Mouse (Mus musculus): ENCODE measurements at regions not wholly inside any gene's neighbourhood (a gene's known extent, or its start where the extent isn't known, plus 50 kb on each side); places are given as distances from the start of the nearest gene placed in this dataset.

DNA sequence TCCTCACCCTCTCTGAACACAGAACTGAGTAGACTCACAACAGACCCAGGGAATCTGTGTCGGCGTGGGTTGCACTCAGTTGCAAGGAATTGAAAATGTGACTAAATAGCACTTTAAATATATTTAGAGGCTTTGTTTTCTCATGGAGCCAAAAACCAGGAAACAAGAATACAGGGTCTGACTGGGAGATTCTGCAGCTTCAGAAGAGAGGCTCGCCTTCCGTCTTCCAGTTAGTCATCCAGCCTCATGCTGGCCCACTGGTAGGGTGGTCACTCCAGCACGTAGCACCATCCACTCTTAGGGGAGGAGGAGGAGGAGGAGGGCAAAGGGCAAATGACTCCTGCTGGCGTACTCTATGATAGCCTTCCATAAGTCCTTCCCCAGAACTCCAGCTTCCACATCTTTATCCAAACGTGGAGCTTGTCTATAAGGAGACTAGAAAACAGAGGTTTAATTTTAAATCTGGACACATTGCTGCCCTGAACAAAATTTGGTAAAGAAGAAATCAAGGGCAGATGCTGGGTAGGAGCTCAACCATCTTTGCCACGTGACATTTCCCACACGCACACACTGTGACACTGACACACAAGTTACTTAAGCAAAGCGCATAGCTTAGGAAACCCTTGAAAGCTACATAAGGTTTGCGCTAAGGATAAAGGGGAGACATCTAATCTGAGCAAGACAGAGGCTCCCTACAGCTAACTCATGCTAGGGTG lies 60.8 kb downstream of the Mis18a start:
- no peak for DNase-seq

DNA sequence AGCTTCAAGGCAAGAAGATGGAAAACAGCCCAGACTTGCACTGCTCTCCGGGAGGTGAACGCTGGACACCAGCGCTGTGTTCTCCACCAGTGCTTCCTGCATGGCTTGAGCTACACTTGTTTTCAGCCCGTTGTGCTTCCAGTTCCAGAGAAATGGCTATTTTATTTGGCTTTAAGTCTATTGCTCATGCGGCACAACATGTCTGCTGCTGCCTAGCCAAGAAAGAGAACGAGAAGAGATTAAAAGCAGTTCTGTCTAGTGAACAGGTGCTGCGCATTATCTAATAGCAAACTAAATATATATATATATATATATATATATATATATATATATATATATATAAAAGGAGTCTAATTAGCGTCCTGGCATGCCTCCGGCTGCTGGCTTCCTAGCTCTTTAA lies 63.1 kb downstream of the Mis18a start:
- no peak for DNase-seq

DNA sequence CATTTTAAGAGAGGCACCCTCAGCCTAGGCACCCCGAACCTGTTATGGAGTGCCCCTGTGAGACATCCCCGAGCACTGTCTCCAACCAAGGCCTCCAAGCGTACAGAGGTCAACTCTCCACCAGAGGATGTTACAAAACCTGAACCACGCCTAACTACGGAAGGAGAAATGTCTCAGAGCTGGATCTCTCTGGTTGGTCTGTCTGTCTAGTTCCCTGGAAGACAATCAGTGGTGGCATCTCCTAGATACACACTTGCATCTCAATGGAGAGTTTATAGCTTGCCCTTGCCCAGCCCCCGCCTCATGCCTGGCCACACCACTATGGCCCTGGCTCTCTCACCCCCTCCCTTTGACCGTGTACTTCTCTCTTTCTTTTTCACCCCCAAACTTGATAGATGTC lies 69.2 kb downstream of the Mis18a start:
- DNase-seq: no peak

DNA sequence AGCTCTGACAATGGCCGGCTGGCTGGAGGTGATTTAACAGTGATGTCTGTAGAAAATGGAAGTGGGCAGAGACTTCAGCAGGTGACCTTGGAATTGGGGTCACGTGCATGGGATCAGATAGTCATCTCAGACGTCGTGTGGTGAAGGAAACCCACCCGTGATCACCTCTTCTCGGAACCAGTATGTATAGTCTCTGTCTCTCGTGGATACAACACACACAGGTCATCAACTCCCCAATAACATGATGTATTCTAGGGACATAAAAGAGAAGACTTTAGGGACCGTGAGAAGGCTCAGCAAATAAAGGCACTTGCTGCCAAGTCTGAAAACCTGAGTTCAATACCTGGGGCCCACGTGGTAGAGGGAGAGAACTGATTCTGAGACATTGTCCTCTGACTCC lies 70.2 kb downstream of the Mis18a start:
- DNase-seq: no peak

DNA sequence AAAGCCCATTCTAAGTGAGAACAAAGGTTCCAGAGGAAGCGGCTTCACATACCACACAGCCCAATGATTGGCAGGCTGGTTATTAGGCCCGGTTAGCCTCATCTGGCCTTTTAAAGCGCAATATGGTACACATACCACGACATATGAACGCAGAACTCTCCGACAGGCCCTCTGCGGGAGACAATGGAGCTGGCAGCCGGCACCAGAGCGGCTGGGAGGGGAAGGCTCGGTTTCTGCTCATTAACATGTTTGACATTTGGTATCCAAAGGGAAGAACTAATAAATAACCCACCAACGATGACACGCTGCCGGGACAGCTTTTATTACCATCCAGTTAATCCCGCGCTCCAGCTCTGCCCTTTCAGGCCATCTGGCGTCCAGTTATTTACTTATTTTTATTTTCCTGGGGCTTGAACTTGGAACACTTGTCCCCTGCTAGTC lies 70.6 kb downstream of the Mis18a start:
- no peak for DNase-seq

DNA sequence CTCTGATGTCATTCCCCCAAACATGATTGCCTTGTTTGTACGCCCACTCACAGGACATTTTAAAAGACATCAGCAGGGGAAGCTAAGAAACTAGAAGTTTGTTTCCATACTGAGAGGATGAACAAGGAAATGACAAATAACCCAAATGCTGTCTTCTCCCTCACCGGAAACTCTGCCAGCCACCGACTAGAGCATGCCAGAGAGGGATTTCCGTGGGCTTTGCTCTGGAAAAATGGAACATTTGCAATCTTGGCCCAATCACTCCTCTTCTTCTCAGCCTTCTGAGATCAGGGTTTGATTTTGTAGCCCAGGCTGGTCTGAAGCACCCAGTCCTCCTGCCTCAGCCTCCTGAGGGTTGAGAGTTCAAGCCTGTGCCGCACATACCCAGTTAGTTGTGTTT lies 72.4 kb downstream of the Mis18a start:
- no peak for DNase-seq

DNA sequence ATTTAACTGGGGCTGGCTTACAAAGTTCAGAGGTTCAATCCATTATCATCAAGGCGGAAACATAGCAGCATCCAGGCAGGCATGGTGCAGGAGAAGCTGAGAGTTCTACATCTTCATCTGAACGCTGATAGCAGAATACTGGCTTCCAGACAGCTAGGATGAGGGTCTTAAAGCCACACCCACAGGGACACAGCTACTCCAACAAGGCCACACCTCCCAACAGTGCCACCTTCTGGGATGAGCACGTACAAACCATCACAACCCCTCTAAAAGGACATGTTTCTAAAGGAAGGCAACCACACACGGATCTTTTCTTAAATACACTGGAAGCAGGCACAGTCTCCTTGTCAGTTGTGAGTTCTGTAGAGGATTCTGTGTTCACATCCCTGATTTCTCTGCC lies 74.4 kb downstream of the Mis18a start:
- no peak for DNase-seq

DNA sequence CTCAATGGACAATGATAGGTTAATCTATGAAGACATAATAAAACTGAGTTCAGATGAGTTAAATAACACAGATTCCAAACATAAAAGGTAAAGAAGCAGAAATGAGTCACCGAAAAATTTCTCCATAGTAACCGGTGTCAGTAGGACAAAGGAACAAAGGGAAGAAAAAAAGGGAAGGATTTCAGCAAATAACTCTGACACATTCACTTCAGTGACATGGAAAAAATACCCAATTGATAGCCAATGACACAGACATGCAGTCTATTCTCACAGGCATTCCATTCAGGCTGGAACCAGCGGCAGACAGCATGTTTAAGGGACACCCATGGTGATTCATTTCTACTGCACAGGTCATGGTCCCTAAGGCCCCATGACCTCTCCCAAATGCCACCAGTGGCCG lies 79.0 kb downstream of the Mis18a start:
- DNase-seq: no peak

DNA sequence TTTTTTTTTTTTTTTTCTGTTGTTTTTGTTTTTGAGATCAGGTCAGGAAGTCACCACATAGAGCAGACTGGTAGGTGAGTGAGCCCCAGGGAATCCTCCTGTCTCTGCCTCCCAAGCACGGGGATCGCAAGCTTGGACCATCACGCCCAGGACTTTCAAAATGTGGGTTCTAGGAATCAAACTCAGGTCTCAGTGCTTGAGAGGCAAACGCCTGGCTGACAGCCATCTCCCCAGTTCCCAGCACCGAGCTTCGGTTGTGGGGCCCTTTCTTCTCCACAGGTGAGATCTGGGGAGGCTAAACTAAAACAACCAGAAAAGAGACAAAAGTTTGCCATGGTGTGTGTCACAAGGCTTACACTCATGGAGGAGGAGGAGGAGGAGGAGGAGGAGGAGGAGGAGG lies 84.5 kb downstream of the Mis18a start:
- DNase-seq: no peak

DNA sequence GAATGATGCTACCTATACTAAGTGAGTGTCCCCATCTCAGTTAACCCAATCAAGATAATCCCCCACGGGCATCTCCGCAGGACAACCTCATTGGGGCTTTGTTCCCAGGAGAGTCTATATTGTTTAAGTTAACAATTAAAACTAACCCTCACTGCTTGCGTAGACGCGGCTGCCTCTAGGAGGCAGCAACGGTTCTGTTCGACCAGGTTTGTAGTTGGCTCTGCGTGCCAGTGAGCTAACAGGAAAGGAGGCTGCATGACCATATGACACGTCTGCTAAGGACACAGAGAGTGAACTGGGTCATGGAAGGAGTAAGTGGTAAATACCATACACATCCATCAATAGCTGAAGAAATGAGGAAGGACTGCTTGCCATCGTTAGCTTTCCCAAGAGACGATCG lies 92.0 kb downstream of the Mis18a start:
- DNase-seq: no peak

DNA sequence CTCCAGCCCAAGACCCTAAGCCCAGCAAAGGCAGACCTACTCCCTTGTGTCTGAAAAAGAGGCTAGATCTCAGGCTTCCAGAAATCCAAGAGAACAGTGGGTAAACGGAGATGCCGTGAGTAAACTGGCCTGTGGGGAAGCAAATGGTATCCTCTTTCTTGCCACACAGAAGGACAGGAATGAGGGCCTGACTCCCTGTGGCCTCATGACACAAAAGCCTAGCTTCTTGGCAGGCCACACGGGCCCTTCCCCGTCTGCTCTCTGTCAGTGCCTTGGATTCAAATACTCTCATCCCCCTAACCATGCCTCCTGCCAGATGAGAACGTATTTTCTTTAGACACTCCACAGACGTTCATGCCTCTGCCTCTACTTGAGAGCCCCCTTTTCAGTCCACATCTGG lies 97.2 kb downstream of the Mis18a start:
- no peak for DNase-seq

DNA sequence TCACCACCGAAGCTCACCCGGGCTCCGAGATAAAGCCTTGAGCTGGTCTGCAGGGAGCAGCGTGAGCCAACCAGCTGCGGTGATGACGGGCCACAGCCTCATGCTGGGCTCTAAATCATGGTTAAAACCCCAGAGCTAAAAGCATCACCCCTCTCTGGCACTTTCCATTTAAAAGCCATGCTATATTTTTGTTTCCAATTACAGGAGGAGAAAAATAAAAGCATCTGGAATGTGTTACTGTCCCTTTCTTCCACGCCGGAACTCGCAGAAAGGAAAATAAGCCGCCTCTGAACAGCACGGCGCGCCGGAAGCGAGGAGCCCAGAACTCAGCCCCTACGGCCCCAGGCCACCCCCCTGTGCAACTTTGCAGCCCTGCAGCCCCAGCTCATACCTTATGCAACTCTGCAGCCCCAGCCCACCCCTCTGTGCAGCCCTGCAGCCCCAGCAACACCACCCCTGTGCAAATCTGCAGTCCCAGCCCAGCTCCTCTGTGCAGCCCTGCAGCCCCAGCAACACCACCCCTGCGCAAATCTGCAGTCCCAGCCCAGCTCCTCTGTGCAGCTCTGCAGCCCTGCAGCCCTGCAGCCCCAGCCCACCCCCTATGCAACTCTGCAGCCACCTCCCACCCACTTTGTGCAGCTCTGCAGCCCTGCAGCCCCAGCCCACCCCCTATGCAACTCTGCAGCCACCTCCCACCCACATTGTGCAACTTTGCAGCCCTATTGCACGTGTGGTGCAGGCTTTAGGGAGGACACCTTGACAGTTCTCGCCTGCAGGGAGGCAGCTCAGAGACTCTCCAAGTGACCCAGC lies 97.9 kb downstream of the Mis18a start:
- no peak for DNase-seq

DNA sequence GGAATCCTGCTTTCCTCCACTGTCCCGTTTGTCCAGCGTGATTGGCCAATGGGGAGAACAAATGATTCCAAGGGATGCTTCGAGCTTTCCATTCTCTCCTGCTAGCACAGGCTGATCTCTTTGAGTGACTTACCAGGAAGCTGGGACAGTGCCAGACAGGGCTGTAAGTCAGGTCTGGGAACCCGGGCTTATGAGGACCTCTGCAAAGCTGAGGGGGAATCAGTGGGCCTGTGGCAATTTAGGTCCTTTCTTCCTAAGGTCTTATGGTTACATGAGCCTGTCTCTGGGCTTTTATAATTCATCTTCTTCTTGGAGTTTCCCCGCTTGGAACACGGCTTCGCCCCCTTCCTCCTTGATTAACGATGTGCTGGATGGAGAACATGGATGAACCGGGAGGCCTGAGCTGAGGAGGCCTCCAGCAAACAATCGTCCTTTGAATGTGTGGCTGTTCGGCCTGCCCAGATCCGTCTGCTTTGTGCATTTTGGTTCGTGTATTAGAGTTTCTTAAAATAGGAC lies 98.5 kb downstream of the Mis18a start:
- no peak for DNase-seq

DNA sequence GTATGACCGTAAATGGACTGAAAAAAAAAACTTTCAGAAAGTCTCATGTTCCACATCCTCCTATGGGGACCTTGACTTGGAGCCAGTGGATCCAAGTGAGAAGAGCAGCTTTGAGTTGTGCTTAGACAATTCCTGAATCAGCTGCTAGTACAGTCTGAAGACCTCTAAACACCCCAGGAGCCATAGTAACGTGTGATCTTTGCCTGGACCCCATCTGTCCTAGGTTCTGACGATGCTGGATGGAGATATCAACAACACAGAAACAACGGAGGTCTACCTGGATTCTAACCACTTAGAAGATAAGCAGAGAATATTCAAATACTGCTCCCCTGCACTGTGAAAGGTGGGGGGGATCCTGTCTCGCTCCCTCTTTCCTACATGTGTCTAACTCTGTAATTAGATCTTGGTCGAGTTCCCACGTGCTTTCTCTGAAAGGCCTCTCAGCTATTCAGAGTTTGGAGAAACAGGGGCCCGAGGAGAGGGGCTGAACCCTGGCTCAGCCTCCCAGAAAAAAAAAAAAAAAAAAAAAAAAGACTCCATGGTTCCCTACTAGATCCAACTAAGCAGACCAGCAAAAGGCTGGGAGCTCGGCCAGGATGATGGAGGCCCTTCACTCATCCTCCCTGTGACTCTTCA lies 101.1 kb downstream of the Mis18a start:
- DNase-seq: no peak

DNA sequence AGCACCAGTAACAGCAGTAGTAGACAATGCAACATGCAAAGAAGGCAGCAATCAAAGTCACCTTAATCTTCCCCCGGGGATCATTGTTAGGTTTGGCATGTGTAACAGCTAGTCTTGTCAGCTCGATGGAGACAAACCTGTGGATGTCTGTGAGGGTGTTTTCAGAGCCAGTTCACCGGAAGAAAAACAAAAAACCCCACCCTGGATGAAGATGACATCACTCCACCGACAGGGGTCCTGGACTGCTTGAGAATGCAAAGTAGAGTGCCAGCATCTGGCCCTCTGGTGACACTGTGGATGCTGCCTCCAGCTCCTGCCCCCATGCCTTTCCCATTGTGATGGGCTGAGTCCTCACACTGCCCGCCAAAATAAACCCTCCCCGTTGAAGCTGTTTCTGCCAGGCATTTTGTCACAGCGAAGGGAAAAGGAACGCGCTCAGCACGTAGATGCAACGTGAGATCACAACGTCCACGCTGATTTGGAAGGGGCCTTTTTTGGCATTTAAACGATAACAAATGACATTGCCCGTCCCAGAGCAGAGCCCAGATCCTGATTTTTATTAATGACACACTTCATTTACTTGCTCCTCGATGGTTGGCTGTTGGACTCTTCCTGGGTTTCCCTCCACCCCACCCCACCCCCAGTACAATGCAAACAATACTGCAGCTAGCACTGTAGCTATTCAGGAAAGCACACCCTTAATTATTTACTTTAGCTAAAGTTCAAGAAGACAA lies 101.7 kb downstream of the Mis18a start:
- DNase-seq: no peak

DNA sequence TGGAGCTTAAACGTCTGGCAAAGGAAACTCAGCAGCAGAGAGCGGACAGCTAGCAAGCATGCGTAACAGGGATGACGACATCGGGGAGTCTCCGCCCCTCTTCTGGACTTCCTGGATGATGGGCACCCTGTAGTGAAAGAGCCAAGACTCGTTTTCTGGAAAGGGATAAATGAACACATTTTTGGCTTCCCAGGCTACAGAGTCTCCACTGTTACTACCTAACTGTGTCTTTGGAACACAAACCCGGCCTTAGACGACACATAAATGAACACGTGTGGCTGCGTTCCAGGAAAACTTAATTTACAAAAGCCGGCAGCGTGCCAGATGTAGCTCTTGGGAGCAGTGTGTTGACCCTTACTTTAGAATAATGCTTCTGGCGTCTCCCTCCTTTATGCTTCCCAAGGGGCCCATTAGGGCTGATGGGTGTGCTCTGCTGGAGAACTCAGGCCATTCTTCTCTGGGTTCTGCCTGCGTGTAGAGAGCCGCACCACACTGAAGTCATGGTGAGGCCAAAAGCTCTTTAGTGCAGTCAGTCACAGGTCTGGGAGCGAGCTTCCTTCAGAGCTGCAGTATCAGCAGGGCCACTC lies 103.1 kb downstream of the Mis18a start:
- DNase-seq: peak in 1 of 2 experiments; percentile 2

DNA sequence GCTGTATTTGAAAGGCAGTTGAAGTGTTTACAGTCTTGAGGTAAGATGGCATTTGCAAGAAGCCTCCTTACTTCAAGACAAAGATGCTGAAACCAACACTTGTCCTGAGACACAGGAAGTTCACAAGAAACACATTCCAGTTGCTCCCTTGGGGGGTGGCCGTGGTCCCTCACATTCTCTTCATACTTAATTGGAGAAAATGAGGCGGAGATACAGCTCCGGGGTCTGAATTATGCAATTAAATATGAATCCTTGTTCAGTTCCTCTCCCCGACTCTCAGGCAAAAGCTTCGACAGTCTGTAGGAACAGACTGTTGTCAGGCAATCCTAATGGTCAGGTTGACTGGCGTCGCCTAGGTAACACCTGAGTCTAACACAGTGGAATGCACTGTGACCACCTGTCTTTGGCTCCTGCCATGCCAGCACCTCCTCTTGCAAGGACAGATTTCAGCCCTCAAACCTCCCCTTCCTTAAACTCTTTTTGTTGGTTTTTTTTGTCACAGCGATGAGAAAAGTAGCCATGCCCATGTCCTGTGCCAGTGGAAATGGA lies 104.5 kb downstream of the Mis18a start:
- no peak for DNase-seq

DNA sequence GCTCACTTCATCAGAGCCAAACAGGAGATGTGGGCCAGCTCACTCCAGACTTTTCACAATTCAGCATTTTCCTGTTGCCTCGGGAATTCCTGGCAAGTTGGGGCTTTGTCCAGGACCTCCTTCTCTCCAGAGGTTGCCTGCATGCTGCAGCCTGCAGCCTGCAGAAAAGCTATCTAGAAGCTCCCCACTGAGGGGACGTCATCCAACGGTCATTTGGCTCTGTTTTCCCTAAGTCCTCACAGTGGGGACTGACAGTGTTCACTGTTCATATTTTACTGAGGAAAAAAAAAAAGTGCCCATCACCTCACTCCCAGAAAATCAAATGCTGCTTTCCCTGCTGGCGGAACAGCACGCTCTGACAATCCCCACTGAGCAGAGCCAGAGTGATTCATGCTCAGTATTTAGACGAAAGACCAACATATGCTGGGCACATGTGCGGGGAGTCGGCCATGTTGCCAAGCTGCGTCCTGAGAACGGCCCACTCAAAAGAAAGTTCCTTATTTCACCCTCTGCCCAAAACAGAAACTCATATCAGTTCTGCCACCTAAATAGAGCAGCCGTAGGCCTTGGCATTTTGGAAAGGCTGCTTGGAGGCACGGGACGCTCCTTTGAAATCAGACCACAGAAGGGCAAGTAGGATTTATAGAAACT lies 105.3 kb downstream of the Mis18a start:
- DNase-seq: no peak

DNA sequence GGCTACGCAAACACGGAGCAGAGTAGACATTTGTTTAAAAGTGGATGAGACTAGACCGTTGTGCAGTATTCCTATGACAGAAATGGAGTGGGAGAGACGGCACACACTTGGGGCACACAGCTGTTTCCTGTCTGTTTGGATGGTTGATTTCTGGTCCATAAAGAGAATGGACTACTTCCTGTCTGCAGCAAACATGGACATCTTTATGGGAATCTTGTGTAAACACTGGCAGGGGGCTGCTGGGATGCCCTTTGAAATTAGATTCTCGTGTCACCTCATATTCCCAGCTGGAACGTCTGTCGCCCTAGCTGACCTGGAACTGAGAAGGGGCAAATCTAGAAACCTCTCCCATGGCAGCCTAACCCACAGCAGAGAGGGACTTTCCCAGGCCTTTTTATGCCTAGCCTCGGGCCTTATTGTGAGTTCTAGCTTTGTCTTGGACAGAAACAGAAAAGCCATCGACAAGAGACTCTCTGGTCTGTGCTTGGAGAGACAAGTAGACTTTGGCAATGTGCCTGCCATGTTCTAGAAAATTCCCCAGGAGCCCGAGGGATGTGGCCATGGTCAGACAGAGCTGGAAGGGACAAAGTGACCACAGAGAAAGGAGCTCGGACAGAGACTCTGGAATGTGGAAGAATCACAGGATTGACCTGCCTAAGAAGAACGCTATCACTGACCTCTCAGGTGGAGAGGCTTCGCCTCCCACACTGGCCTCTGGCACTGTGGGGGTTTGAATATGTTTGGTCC lies 107.5 kb downstream of the Mis18a start:
- no peak for DNase-seq

DNA sequence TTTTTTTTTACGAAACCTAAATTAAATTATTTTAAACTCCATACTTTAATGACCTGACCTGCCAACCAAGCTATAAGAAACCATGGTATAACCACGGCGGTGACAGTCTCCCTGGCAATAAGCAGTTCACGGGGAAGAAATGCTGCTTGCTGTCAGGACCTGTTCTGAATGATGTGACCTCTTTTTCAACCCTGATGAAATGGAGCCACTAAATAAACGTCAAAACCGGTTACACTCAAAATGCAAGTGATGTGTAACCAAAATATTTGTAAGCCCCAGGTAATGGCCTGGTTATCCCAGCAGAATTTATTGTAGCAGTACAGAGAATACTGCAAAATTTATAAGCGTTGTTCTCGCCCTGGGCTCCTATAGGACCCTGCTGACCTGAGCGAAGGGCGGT lies 111.4 kb downstream of the Mis18a start:
- DNase-seq: no peak

DNA sequence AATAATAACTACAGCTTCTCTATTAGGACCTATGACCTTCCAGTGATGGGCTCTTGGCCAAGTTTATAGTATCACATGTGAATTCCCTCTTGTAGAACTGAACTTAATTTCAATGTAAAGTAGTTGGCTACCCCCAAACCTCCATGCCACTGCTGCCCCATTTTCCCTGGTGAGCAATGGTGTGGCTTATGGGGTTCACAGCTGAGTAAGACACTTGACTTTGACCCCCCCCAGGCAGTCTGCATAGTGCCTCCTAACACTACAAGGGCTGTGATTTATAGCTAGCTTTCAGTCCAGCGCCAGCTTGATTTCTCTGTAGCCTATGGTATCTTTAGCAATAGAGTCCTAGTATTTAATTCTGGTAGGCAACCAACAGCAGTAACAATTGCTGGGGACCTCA lies 113.1 kb downstream of the Mis18a start:
- no peak for DNase-seq

Measured in thymus, postnatal 36 days (tissue).